Mouse (Mus musculus) liver, embryonic 15.5 days (tissue): Measurements from ENCODE around the gene Hbs1l. TPM values are rescaled to one million over a fixed set of nuclear protein-coding genes. Genes with fewer than 3 reads are reported as not detected.

Experiments
- ATAC-seq: fragments of 200-750 bp; cut with Nextera tagmentation; 2 replicates; pipeline ENCODE4 v1.8.0; 2017; ENCODE audit warnings: moderate number of reproducible peaks, mild to moderate bottlenecking, moderate library complexity; ENCODE audit not compliant: insufficient read depth
- H3K27ac ChIP-seq: fragments of 300-500 bp; sonication (generic); replicated peaks from 2 replicates; pipeline ENCODE4 v1.5.1; 2015; ENCODE audit warnings: mild to moderate bottlenecking, inconsistent platforms
- H3K27me3 ChIP-seq: fragments of 300-500 bp; sonication (generic); 2 replicates; pipeline ENCODE4 v1.6.1; 2015; ENCODE audit warnings: mild to moderate bottlenecking, inconsistent platforms
- H3K36me3 ChIP-seq: fragments of 300-500 bp; sonication (generic); replicated peaks from 2 replicates; pipeline ENCODE4 v1.6.1; 2015; ENCODE audit warnings: moderate library complexity, mild to moderate bottlenecking, inconsistent platforms
- H3K4me1 ChIP-seq: fragments of 300-500 bp; sonication (generic); replicated peaks from 2 replicates; pipeline ENCODE4 v1.6.1; 2015; ENCODE audit warnings: inconsistent platforms
- H3K4me2 ChIP-seq: fragments of 300-500 bp; sonication (generic); 2 replicates; pipeline ENCODE4 v1.6.1; 2015; ENCODE audit warnings: moderate library complexity, mild to moderate bottlenecking, inconsistent platforms
- H3K4me3 ChIP-seq: fragments of 300-500 bp; sonication (generic); replicated peaks from 2 replicates; pipeline ENCODE4 v1.5.1; 2015; ENCODE audit warnings: mild to moderate bottlenecking, inconsistent platforms
- H3K9ac ChIP-seq: fragments of 300-500 bp; sonication (generic); 2 replicates; pipeline ENCODE4 v1.6.1; 2015; ENCODE audit warnings: moderate library complexity, mild to moderate bottlenecking, inconsistent platforms
- H3K9me3 ChIP-seq: fragments of 300-500 bp; sonication (generic); replicated peaks from 2 replicates; pipeline ENCODE4 v1.6.1; 2016; ENCODE audit warnings: inconsistent platforms
- WGBS: fragments of 180-500 bp; shearing (Covaris S2); methylation state at CpG from one replicate; pipeline ENCODE4 v1.1.7; 2015; ENCODE audit warnings: mixed read lengths; ENCODE audit not compliant: insufficient replicate concordance; 5-methylcytosine and 5-hydroxymethylcytosine counted together
- polyA plus RNA-seq: library from polyadenylated mRNA; unstranded; fragments of >200 nt; fragmentation: Nextera tagmentation; extraction: Ambion mirVana; gene quantifications from 2 replicates; pipeline ENCODE4 v1.2.1, GENCODE M21; 2015

Gene Hbs1l
- polyA plus RNA-seq, result 56.8 and 56.9 TPM in 2 replicates

DNA sequence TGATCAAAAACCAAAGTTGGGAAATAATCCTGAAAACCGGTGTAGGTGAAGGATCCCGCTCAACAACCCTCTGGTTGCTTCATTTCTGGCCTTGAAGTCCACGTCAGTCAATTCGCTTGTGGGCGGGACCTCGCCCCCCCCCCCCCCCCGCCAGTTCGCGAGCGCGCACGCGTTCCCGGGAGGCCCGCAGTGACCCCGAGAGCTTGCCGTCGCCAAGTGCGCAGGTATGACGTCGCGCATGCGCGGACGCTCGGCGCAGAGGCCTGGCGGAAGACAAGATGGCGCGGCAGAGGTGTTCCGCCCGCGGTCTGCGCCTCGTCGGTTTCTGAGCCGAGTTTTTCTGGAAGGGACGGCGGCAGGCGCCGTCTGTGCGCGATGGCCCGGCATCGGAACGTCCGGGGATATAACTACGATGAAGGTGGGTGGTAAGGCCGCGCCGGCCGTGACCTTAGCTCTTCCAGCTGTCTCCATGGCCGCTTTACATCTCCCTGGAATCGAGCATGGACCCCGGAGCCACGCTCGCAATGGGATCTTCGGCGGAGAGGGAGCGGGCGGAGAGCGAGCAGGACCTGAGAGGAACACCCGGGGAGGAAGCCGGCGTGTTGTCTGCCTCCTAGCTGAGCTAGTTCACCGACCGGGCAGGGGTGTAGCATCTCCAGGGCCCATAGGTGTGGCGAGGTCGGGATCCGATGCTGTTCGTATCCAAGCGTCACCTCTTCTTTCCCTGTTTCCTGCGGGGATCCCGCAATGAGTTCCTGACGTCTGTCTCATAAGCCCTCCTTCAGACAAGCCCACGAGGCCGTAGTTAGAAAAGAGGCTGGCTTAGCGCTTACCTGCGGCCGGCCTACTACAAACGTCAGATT lies at the start of gene Hbs1l:
Gene Hbs1l, plus strand, starts transcription at position 221 of the 863 bp plus-strand sequence.
- peak within 1 kb of the TSS; percentile 93 for H3K9ac ChIP-seq
- peak within 1 kb of the TSS; percentile 82 for H3K27ac ChIP-seq
- no peaks in the 10 kb centered on the region for H3K9me3 ChIP-seq
- peak; percentile 99 for ATAC-seq
- H3K36me3 ChIP-seq, result peaks cover 30% of the 10 kb centered on the region
- whole genome bisulfite sequencing, result under 1% methylated on average over 80 of the region's 81 CpGs
- H3K4me3 ChIP-seq, result peak within 1 kb of the TSS; percentile 100
- H3K4me2 ChIP-seq, result peak within 1 kb of the TSS; percentile 74
- H3K27me3 ChIP-seq, result no peaks in the 10 kb centered on the region
- peaks cover 21% of the 10 kb centered on the region for H3K4me1 ChIP-seq

GRCm38 (mm10) chr10:21248556-21248955 lies 47.2 kb upstream of the Hbs1l start:
- Histone ChIP-seq H3K27me3 (no peaks in the 10 kb centered on the region), H3K4me2 (no peak overlapping the region), H3K9ac (no peak overlapping the region), H3K27ac (no peak overlapping the region), H3K4me3 (no peak overlapping the region), H3K9me3 (no peaks in the 10 kb centered on the region), H3K4me1 (peaks cover 31% of the 10 kb centered on the region), H3K36me3 (no peaks in the 10 kb centered on the region)
- ATAC-seq, result no peak
- WGBS, result 75% methylated on average over 4 of the region's 4 CpGs

GRCm38 (mm10) chr10:21251881-21252534 lies 43.8 kb upstream of the Hbs1l start:
- Histone ChIP-seq H3K9ac (no peak overlapping the region), H3K4me1 (peaks cover 31% of the 10 kb centered on the region), H3K9me3 (no peaks in the 10 kb centered on the region), H3K27ac (0 out of 2 replicates have a peak overlapping the region, but pooled peaks have one; percentile 16), H3K27me3 (no peaks in the 10 kb centered on the region), H3K36me3 (no peaks in the 10 kb centered on the region), H3K4me3 (no peak overlapping the region), H3K4me2 (no peak overlapping the region)
- 51% methylated on average over 15 of the region's 15 CpGs for WGBS
- no peak for ATAC-seq

DNA sequence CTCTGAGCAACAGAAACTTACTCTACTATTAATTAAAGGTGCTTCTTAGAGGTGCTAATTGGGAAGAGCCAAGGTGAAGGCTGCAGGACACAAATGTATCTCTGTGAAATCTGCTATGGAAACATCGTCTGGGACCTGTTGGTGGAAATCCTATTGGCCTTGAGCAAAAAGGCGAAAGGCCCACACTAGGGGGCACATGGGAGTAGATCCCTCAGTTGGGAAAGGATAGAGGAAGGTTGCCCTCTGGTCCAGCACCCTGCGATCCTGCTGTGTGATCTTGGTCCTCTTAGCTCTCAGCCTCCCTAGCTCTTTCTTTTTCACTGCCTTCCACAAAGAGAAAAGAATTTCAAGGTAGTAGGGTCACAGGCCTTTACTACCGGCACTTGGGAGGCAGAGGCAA lies 43.0 kb upstream of the Hbs1l start:
- no peak for ATAC-seq
- H3K27me3 ChIP-seq, result no peaks in the 10 kb centered on the region
- no peaks in the 10 kb centered on the region for H3K36me3 ChIP-seq
- no peaks in the 10 kb centered on the region for H3K9me3 ChIP-seq
- WGBS, result 60% methylated on average over 4 of the region's 4 CpGs
- no peak overlapping the region for H3K27ac ChIP-seq
- H3K4me1 ChIP-seq, result peaks cover 31% of the 10 kb centered on the region
- H3K4me3 ChIP-seq, result no peak overlapping the region
- H3K4me2 ChIP-seq, result no peak overlapping the region
- no peak overlapping the region for H3K9ac ChIP-seq

GRCm38 (mm10) chr10:21254266-21255140 lies 41.3 kb upstream of the Hbs1l start:
- Histone ChIP-seq H3K9ac (no peak overlapping the region), H3K36me3 (no peaks in the 10 kb centered on the region), H3K9me3 (no peaks in the 10 kb centered on the region), H3K27me3 (no peaks in the 10 kb centered on the region), H3K4me1 (peaks cover 37% of the 10 kb centered on the region), H3K4me3 (no peak overlapping the region), H3K27ac (peak overlapping the region; percentile 33; the same call in 1 of the 2 replicates), H3K4me2 (no peak overlapping the region)
- ATAC-seq, result peak; percentile 46
- WGBS, result 52% methylated on average over 12 of the region's 12 CpGs

DNA sequence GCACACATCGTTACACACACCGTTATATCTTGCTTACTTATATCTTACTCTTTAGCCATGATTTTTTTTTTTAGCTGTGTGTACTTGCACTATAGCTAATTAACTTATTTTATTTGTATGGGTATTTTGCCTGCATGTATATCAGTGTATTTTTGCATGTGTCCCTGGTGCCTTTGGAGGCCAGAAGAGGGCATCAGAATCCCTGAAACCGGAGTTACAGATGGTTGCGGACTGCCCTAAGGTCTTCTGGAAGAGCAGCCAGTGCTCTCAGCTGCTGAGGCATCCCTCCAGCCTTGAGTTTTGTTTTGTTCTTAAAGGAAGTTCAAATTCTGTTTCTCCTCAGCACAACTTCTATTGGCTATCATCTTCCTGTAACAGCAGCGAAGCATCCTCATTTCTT lies 38.5 kb upstream of the Hbs1l start:
- Histone ChIP-seq H3K27me3 (no peaks in the 10 kb centered on the region), H3K4me3 (no peak overlapping the region), H3K27ac (no peak overlapping the region), H3K4me1 (peaks cover 57% of the 10 kb centered on the region), H3K9me3 (no peaks in the 10 kb centered on the region), H3K9ac (no peak overlapping the region), H3K36me3 (no peaks in the 10 kb centered on the region), H3K4me2 (no peak overlapping the region)
- no peak for ATAC-seq
- WGBS, result 73% methylated on average over 5 of the region's 5 CpGs

GRCm38 (mm10) chr10:21259649-21260048 lies 36.1 kb upstream of the Hbs1l start:
- Histone ChIP-seq H3K9ac (no peak overlapping the region), H3K4me2 (peak overlapping the region; percentile 30), H3K27me3 (no peaks in the 10 kb centered on the region), H3K9me3 (no peaks in the 10 kb centered on the region), H3K4me1 (peaks cover 49% of the 10 kb centered on the region), H3K4me3 (no peak overlapping the region), H3K36me3 (no peaks in the 10 kb centered on the region), H3K27ac (peak overlapping the region; percentile 79)
- peak; percentile 86 for ATAC-seq
- WGBS, result 12% methylated on average over 2 of the region's 2 CpGs

DNA sequence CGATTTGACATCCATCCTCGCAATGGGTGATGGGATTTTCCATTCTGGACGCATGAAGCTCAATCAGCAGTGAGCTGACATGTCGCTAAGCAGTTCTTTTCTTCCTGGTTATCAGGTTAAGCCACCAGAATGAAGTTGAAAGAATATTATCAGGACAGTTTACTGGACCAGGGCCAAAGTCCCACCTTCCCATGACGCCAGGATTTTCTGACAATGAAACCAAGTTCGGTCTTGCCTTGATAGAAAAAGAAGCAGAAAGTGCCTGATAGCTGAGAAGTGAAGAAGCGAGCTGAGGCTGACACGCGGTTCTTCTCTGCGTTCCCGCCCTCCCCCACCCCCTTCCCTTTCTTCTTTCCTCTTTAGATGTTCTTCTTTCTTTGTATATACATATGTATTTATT lies 30.6 kb upstream of the Hbs1l start:
- Histone ChIP-seq H3K27ac (peak overlapping the region; percentile 67), H3K4me3 (no peak overlapping the region), H3K36me3 (no peaks in the 10 kb centered on the region), H3K27me3 (no peaks in the 10 kb centered on the region), H3K4me1 (peaks cover 77% of the 10 kb centered on the region), H3K9ac (0 out of 2 replicates have a peak overlapping the region, but pooled peaks have one; percentile 14), H3K4me2 (peak overlapping the region; percentile 33), H3K9me3 (no peaks in the 10 kb centered on the region)
- 35% methylated on average over 11 of the region's 11 CpGs for WGBS
- ATAC-seq, result no peak

DNA sequence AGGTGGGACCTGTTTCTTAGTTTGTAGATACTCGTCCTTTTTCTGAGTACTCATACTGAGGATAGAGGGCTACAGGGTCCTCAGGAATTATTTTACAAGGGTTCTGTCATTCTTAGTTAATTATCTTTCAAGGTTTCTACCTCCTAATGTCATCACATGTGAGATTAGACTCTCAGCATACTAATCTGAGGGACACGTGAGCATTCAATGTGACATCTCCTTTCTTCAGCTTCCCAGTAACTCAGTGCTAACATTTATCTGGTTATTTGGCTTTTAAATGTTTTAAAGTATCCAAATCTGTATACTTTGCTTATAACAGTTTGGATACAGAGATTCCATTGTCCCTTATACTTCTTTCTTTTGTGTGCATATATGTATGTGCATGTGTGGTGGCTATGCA lies 28.3 kb upstream of the Hbs1l start:
- Histone ChIP-seq H3K27ac (peak overlapping the region; percentile 85), H3K9me3 (no peaks in the 10 kb centered on the region), H3K4me1 (peaks cover 67% of the 10 kb centered on the region), H3K27me3 (no peaks in the 10 kb centered on the region), H3K4me2 (no peak overlapping the region), H3K36me3 (no peaks in the 10 kb centered on the region), H3K4me3 (no peak overlapping the region), H3K9ac (no peak overlapping the region)
- no peak for ATAC-seq
- WGBS, result 28% methylated on average over 2 of the region's 2 CpGs

DNA sequence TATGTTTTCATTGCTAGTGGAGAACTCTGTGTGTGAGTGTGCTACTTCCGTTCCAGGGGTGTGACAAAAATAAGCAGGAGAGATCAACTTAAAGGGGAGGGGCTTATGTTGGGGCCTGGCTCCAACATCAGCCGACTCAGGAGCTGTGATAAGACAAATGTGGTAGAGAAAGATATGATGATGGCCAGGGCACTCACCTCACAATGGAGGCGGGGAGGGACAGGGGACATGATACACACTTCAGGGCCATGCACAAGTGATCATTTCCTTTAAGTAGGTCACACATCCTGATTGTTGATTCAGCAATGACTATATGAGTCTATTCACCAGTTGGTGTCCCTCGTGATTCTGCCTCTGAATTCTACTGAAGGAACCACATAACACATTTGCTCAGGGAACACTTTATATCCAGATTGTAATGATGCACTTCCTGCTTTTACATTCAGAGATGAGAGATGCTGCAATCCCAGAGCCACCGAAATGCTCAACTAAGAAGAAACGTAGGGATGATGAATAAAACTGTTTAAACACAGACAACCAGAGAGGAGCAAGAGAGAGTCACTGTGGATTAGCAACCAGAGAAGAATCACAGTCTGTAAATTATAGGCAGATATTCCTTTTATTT lies 26.9 kb upstream of the Hbs1l start:
- H3K27ac ChIP-seq, result peak overlapping the region; percentile 87
- H3K4me1 ChIP-seq, result peaks cover 77% of the 10 kb centered on the region
- peak overlapping the region; percentile 39 for H3K4me2 ChIP-seq
- no peak overlapping the region for H3K4me3 ChIP-seq
- no peaks in the 10 kb centered on the region for H3K36me3 ChIP-seq
- ATAC-seq, result peak; percentile 99
- WGBS, result 32% methylated on average over 6 of the region's 6 CpGs
- no peak overlapping the region for H3K9ac ChIP-seq
- no peaks in the 10 kb centered on the region for H3K27me3 ChIP-seq
- H3K9me3 ChIP-seq, result no peaks in the 10 kb centered on the region
